Mouse (Mus musculus) liver, adult 10 weeks (tissue): ENCODE measurements around the gene Tti1. TPM values are rescaled to one million over a fixed set of nuclear protein-coding genes. Genes with fewer than 3 reads are reported as not detected.

Experiments
- polyA plus RNA-seq: library from polyadenylated mRNA; stranded (reverse); fragments of 350-450 nt; fragmentation: Illumina TruSeq; extraction: RNeasy Lipid Tissue Mini Kit (QIAGEN cat#74804); gene quantifications from one replicate; pipeline ENCODE4 v1.2.3, GENCODE M21; 2014; ENCODE audit warnings: low read depth, low replicate concordance

The Tti1 gene
- polyA plus RNA-seq, result 5.5 TPM

DNA sequence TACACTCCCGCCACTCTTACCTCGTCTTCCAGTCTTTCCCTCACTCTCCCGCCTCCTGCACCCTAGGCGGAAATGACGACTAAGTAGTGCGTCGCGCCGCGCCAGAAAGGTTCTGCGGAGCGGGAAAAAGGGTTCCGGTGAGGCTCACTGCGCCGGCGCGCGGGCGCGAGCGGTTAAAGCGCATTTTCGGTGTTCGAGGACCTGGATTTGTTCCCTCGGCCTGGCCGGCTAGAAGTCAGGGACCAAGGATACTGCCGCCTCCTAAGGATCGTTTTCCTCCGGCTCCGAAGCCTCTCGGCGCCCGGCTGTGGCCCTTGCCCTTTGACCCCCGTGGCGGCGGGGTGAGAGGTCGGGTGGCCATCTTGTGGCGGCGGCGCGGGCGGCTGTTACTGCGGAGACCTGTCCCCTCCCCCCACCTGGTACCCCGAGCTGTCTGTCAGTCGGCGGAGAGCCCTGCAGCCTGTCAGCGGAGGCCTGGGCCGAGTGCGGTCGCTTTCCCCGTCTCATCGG lies at the start of gene Tti1, which contains the start of gene Rprd1b:
Tti1 (minus strand) TSS at position 80 of the 510 bp plus-strand sequence.
Rprd1b (plus strand) TSS at position 144 of the 510 bp plus-strand sequence.

Other genes with a start within 250 kb of the Tti1 start
- not detected for gene Vstm2l, start 113.8 kb downstream of the Tti1 start, polyA plus RNA-seq
- gene Rprd1b, start 64 bp upstream of the Tti1 start, polyA plus RNA-seq, result 11.5 TPM
- 7.4 TPM for gene Tgm2, start 118.0 kb upstream of the Tti1 start, polyA plus RNA-seq
- gene D630003M21Rik, start 200.8 kb upstream of the Tti1 start, polyA plus RNA-seq, result not detected
- not detected for gene Bpi, start 229.7 kb upstream of the Tti1 start, polyA plus RNA-seq